Mouse (Mus musculus) kidney, adult 8-10 months (tissue): ENCODE results near the gene Lgr4.
A peak's percentile ranks its signal among the peaks of the same experiment; 100 is the strongest.

ENCODE experiments used
- DNase-seq, 2 experiments: peaks; one replicate each; pipeline ENCODE4 v3.0.0; 2022

Gene Lgr4

GRCm38 (mm10) chr2:109953048-109953717 is 35.7 kb downstream of the Lgr4 start:
- DNase-seq, result no peak

GRCm38 (mm10) chr2:109953893-109954292 is 36.4 kb downstream of the Lgr4 start:
- DNase-seq, result no peak

- no peak for DNase-seq
Observed at GRCm38 (mm10) chr2:109955060-109955459, 37.6 kb downstream of the Lgr4 start.

- no peak for DNase-seq
Observed at GRCm38 (mm10) chr2:109955910-109956309, 38.5 kb downstream of the Lgr4 start.

- DNase-seq, result no peak
Observed at GRCm38 (mm10) chr2:109956785-109957184, 39.3 kb downstream of the Lgr4 start.

GRCm38 (mm10) chr2:109958692-109959406 is 41.4 kb downstream of the Lgr4 start:
- DNase-seq, result no peak

- DNase-seq, result no peak
Observed at GRCm38 (mm10) chr2:109959407-109960075, 42.1 kb downstream of the Lgr4 start.

GRCm38 (mm10) chr2:109960246-109960645 is 42.8 kb downstream of the Lgr4 start:
- DNase-seq, result no peak

- no peak for DNase-seq
Observed at GRCm38 (mm10) chr2:109961174-109961573, 43.7 kb downstream of the Lgr4 start.

GRCm38 (mm10) chr2:109963591-109964258 is 46.3 kb downstream of the Lgr4 start:
- DNase-seq, result no peak

GRCm38 (mm10) chr2:109965753-109966420 is 48.4 kb downstream of the Lgr4 start:
- DNase-seq, result no peak

- DNase-seq, result no peak
Observed at GRCm38 (mm10) chr2:109966863-109967262, 49.4 kb downstream of the Lgr4 start.

GRCm38 (mm10) chr2:109969381-109969780 is 51.9 kb downstream of the Lgr4 start:
- DNase-seq, result no peak

- peak in 1 of 2 experiments; percentile 43 for DNase-seq
Observed at GRCm38 (mm10) chr2:109969926-109970532, 52.6 kb downstream of the Lgr4 start.

- no peak for DNase-seq
Observed at GRCm38 (mm10) chr2:109970744-109971410, 53.4 kb downstream of the Lgr4 start.

GRCm38 (mm10) chr2:109972310-109972709 is 54.9 kb downstream of the Lgr4 start:
- no peak for DNase-seq

GRCm38 (mm10) chr2:109972922-109973321 is 55.5 kb downstream of the Lgr4 start:
- no peak for DNase-seq

GRCm38 (mm10) chr2:109974807-109975206 is 57.4 kb downstream of the Lgr4 start:
- DNase-seq, result no peak

- DNase-seq, result no peak
Observed at GRCm38 (mm10) chr2:109976181-109976580, 58.7 kb downstream of the Lgr4 start.

GRCm38 (mm10) chr2:109977322-109977721 is 59.9 kb downstream of the Lgr4 start:
- DNase-seq, result peak in 1 of 2 experiments; percentile 49

GRCm38 (mm10) chr2:109979209-109979608 is 61.8 kb downstream of the Lgr4 start:
- DNase-seq, result peak in 1 of 2 experiments; percentile 10

GRCm38 (mm10) chr2:109983435-109983834 is 66.0 kb downstream of the Lgr4 start:
- peak; percentile 65 to 85 for DNase-seq
